Mouse (Mus musculus): ENCODE measurements around the gene Slc35f3. TPM values are rescaled to one million over a fixed set of nuclear protein-coding genes. Genes with fewer than 3 reads are reported as not detected.

Gene Slc35f3
- total RNA-seq (2023) = not detected

GRCm38 (mm10) chr8:126298296-126299093 lies at the start of gene Slc35f3:
TSS of gene Slc35f3 (plus strand) at chr8:126298558.

DNA sequence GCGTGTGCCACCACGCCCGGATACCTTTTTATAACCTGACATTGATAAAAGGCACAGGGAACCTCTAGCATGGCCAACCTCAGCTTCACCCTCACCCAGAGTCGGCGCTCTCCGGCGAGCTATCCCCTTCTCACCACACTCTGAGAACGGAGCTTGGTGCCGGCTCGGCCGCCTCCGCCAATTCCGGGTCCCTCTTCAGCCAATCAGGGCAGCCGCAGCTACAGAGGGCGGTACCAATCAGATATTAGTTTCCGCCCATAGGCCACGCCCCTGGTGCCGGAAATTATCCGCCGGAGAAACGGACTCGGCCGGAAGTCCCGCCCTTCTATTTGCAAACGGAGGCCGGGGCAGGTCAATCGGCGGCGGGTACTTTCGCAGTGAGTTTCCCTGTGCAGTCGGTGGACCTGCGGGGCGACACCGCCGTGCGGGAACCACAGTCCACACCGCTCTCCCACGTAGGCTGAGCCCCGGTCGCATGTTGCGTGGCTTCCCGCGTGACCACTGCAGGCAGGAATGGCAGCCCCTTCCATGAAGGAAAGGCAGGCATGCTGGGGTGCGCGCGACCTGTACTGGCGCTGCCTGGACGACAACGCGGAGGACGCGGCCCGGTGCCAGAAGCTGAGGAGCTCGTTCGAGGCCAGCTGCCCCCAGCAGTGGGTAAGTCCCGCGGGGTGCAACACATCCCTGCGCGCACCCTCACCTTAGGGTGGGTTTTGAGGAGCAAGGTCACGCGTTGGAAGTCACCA lies 124.0 kb downstream of the Slc35f3 start, which contains the start of gene Coa6:
Gene Coa6 (plus strand): TSS at position 342 of the 746 bp plus-strand sequence.

Other genes with a start within 250 kb of the Slc35f3 start
- 10 to 100 TPM; 12.7 to 15.4 TPM for gene Coa6, start 124.0 kb downstream of the Slc35f3 start, total RNA-seq (2023)
- 10 to 100 TPM; 10.0 to 10.9 TPM for gene Tarbp1, start 176.5 kb downstream of the Slc35f3 start, total RNA-seq (2023)

All from B cell, adult 67 days (primary cell).